Mouse (Mus musculus) G1E (cell line): ENCODE measurements around the gene Lrrc32. TPM values are rescaled to one million over a fixed set of nuclear protein-coding genes. Genes with fewer than 3 reads are reported as not detected.

Source experiments
- ATAC-seq: 2 replicates; pipeline ENCODE4 v1.8.0; 2016; ENCODE audit warnings: mild to moderate bottlenecking; ENCODE audit not compliant: insufficient number of reproducible peaks, poor library complexity, low FRiP score, severe bottlenecking; ENCODE audit errors: extremely low read depth
- DNase-seq: peaks from one replicate; pipeline ENCODE4 v3.0.0; 2012; ENCODE audit warnings: low spot score
- H3K27me3 ChIP-seq: 2 replicates; pipeline ENCODE4 v1.6.1; 2012; ENCODE audit warnings: mild to moderate bottlenecking, low read length, inconsistent platforms; ENCODE audit not compliant: insufficient read depth
- H3K36me3 ChIP-seq: replicated peaks from 2 replicates; pipeline ENCODE3; 2012; ENCODE audit warnings: mild to moderate bottlenecking, inconsistent platforms
- H3K4me1 ChIP-seq: 2 replicates; pipeline ENCODE4 v1.6.1; 2012; ENCODE audit warnings: low read depth, low read length, inconsistent platforms, mixed read lengths; ENCODE audit not compliant: insufficient read depth
- H3K4me3 ChIP-seq: 2 replicates; pipeline ENCODE4 v1.5.1; 2012; ENCODE audit warnings: low read depth, mild to moderate bottlenecking, inconsistent platforms, low read length, moderate library complexity, mixed read lengths
- H3K9me3 ChIP-seq: replicated peaks from 2 replicates; pipeline ENCODE4 v1.6.1; 2012; ENCODE audit warnings: inconsistent platforms
- CTCF ChIP-seq: IDR thresholded peaks from 2 replicates; pipeline ENCODE4 v1.5.1; 2012; ENCODE audit warnings: low read depth, low read length, inconsistent platforms, mixed read lengths
- GATA1 ChIP-seq: IDR thresholded peaks from 2 replicates; pipeline ENCODE4 v1.6.1; 2012; ENCODE audit warnings: borderline replicate concordance, low read length, inconsistent platforms, mixed read lengths
- GATA2 ChIP-seq: IDR thresholded peaks from 2 replicates; pipeline ENCODE4 v1.6.1; 2012; ENCODE audit warnings: low read depth, low read length, inconsistent platforms, borderline replicate concordance
- POLR2AphosphoS5 ChIP-seq: IDR thresholded peaks from 2 replicates; pipeline ENCODE4 v1.6.1; 2012; ENCODE audit warnings: low read depth, low read length, inconsistent platforms; ENCODE audit not compliant: insufficient replicate concordance
- TAL1 ChIP-seq: conservative IDR thresholded peaks from 2 replicates; pipeline ENCODE4 v1.6.1; 2012; ENCODE audit warnings: low read depth, low read length, inconsistent platforms, mixed read lengths
- polyA plus RNA-seq: library from polyadenylated mRNA; stranded (reverse); fragments of >175 nt; gene quantifications from 2 replicates; pipeline ENCODE4 v1.2.3, GENCODE M21; 2012
- total RNA-seq, 2 experiments: library from RNA; stranded (forward) in 1 of 2; stranded (reverse) in 1 of 2; fragments of 200-1000 nt in 1 of 2; fragments of >200 nt in 1 of 2; fragmentation: Nextera tagmentation in 1 of 2; gene quantifications; 2 replicates each; pipeline ENCODE4 v1.2.3; 2014 to 2017

Lrrc32 gene
- total and polyA plus RNA-seq, 3 experiments, result 0.05 TPM; not detected in 2

DNA sequence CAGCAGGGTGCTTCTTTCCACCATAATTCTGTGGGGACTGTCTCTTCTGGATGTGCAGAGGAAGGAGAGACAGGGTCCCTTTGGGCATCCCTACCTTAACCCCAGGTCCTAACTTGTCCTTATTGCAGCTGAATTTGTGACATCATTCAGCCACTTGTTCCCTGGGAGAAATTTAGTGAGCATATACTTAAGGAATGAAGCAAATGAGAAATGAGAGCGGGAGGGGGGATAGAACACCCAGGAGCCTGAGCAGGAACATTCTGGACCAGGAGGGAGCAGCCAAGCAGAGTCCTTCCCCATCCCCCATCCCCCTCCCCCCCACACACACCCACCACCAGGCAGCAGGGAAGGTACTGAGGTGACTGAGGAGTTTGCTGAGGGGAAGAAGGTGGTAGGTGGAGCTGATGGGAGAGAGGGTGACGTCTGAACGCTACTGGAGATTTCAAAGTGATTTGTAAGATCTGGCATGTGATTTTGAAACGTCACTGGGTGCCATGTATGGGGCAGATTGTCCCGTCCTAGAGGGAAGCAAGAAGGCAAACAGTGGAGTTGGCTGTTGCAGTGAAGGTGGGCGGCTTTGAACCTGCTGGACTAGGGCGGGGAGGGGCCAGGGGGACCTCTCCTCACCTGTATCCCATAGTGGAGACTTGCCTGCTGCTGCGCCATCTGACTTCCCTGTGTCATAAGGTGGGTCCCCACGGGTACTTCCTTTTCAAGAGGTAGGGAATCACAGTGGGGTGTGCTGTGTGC is 2.5 kb downstream of the Lrrc32 start:
- H3K9me3 ChIP-seq, result no peaks in the 10 kb centered on the region
- no peak overlapping the region for H3K4me3 ChIP-seq
- no peaks in the 10 kb centered on the region for H3K36me3 ChIP-seq
- ATAC-seq, result no peak
- no peak for DNase-seq
- peaks cover 11% of the 10 kb centered on the region; the same call in 1 of the 2 replicates for H3K27me3 ChIP-seq
- no peak for TF ChIP-seq POLR2AphosphoS5
- no peak for TF ChIP-seq GATA1
- TF ChIP-seq GATA2, result no peak
- no peak for TF ChIP-seq CTCF
- no peak for TF ChIP-seq TAL1
- no peaks in the 10 kb centered on the region for H3K4me1 ChIP-seq

DNA sequence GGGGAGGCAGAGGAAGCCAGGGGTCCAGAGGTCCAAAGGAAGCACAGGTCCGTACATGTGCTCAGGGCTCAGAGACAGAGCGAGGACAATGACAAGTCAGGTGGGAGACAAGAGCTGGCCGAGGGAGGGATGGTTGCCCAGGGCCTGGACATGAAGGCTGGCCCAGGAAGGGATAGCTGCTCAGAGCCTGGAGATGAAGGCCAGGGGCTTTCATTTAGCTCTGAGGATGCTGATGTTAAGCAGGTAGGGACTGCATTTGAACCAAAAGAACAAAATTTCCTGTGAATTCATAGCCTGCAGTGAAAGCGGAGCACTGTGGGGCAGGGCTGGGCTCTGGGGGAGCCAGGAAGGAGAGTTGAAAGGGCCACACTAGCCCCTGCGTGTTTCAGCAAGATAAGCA is 3.2 kb downstream of the Lrrc32 start:
- DNase-seq (no peak), ATAC-seq (no peak)
- peaks cover 11% of the 10 kb centered on the region; the same call in 1 of the 2 replicates for H3K27me3 ChIP-seq
- no peaks in the 10 kb centered on the region for H3K36me3 ChIP-seq
- no peaks in the 10 kb centered on the region for H3K9me3 ChIP-seq
- H3K4me1 ChIP-seq, result no peaks in the 10 kb centered on the region
- no peak for TF ChIP-seq TAL1
- no peak for TF ChIP-seq POLR2AphosphoS5
- TF ChIP-seq GATA2, result no peak
- no peak for TF ChIP-seq CTCF
- no peak for TF ChIP-seq GATA1
- no peak overlapping the region for H3K4me3 ChIP-seq

- Histone ChIP-seq H3K36me3 (no peaks in the 10 kb centered on the region), H3K9me3 (no peaks in the 10 kb centered on the region), H3K4me1 (no peaks in the 10 kb centered on the region), H3K27me3 (peaks cover 16% of the 10 kb centered on the region; the same call in 1 of the 2 replicates), H3K4me3 (no peak overlapping the region)
- no peak for ATAC-seq
- TF ChIP-seq GATA2 (no peak), POLR2AphosphoS5 (no peak), CTCF (no peak)
- no peak for DNase-seq
These were observed 4.2 kb downstream of the Lrrc32 start for GRCm38 (mm10) chr7:98493307-98493706.

- H3K4me1 ChIP-seq, result no peaks in the 10 kb centered on the region
- H3K9me3 ChIP-seq, result no peaks in the 10 kb centered on the region
- DNase-seq (no peak), ATAC-seq (no peak)
- no peaks in the 10 kb centered on the region for H3K36me3 ChIP-seq
- peaks cover 21% of the 10 kb centered on the region; the same call in 1 of the 2 replicates for H3K27me3 ChIP-seq
- H3K4me3 ChIP-seq, result no peak overlapping the region
- TF ChIP-seq GATA2 (no peak), POLR2AphosphoS5 (no peak), TAL1 (no peak), CTCF (no peak), GATA1 (no peak)
These were observed 4.9 kb downstream of the Lrrc32 start for GRCm38 (mm10) chr7:98493901-98494480.

DNA sequence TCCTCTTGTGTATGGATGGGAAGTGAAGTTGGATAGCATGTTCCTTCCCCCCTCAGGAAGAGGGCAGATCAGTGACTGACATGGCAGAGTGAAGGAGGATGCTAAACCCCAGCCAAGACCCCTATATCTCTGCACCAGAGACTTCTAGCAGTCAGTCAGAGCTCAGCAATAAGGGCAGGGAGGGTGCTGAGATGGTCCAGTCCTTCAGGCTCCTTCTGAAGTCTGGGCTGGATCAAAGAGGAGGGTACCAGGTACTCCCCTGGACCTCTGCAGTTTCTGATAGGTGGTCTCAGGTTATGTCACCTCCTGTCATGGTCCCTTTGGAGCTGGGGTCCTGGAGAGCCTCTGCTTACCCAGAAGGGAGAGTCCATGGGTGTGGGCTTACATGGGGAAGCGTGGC is 6.5 kb downstream of the Lrrc32 start:
- Histone ChIP-seq H3K9me3 (no peaks in the 10 kb centered on the region), H3K27me3 (peaks cover 21% of the 10 kb centered on the region; the same call in 1 of the 2 replicates), H3K36me3 (no peaks in the 10 kb centered on the region), H3K4me3 (no peak overlapping the region), H3K4me1 (no peaks in the 10 kb centered on the region)
- DNase-seq (no peak), ATAC-seq (no peak)
- no peak for TF ChIP-seq GATA1
- no peak for TF ChIP-seq CTCF
- no peak for TF ChIP-seq TAL1
- no peak for TF ChIP-seq POLR2AphosphoS5
- TF ChIP-seq GATA2, result no peak

- Histone ChIP-seq H3K4me3 (no peak overlapping the region), H3K27me3 (peaks cover 16% of the 10 kb centered on the region; the same call in 1 of the 2 replicates), H3K9me3 (no peaks in the 10 kb centered on the region), H3K36me3 (no peaks in the 10 kb centered on the region), H3K4me1 (no peaks in the 10 kb centered on the region)
- DNase-seq, result no peak
- ATAC-seq, result no peak
- no peak for TF ChIP-seq GATA1
- TF ChIP-seq TAL1, result no peak
- no peak for TF ChIP-seq POLR2AphosphoS5
- no peak for TF ChIP-seq CTCF
- no peak for TF ChIP-seq GATA2
These were observed 8.4 kb downstream of the Lrrc32 start for GRCm38 (mm10) chr7:98497451-98497850.
